Mouse (Mus musculus) CH12.LX (cell line): ENCODE results near the gene Tbc1d19.

Experiments
- CHD2 ChIP-seq: IDR thresholded peaks from 2 replicates; pipeline ENCODE4 v1.6.1; 2011; ENCODE audit warnings: low read length, improper control_type of control experiment
- CTCF ChIP-seq, 2 experiments: IDR thresholded peaks in 1 of 2; conservative IDR thresholded peaks in 1 of 2; 2 replicates each; pipeline ENCODE4 v1.5.1; 2011 to 2012; ENCODE audit warnings: low read depth in 2 of 2, low read length in 2 of 2, improper control_type of control experiment in 1 of 2, inconsistent platforms in 1 of 2, mild to moderate bottlenecking in 1 of 2, moderate library complexity in 1 of 2
- ETS1 ChIP-seq: conservative IDR thresholded peaks from 2 replicates; pipeline ENCODE4 v1.6.1; 2012; ENCODE audit warnings: low read depth, mild to moderate bottlenecking, inconsistent platforms, low read length, improper control_type of control experiment, moderate library complexity
- HCFC1 ChIP-seq: IDR thresholded peaks from 2 replicates; pipeline ENCODE4 v1.6.1; 2012; ENCODE audit warnings: low read depth, mild to moderate bottlenecking, inconsistent platforms, low read length, improper control_type of control experiment
- IRF4 ChIP-seq: IDR thresholded peaks from 2 replicates; pipeline ENCODE4 v1.6.1; 2014; ENCODE audit warnings: low read depth, mild to moderate bottlenecking, inconsistent platforms, low read length, improper control_type of control experiment
- KAT2A ChIP-seq: IDR thresholded peaks from 2 replicates; pipeline ENCODE4 v1.6.1; 2012; ENCODE audit warnings: low read length, improper control_type of control experiment, inconsistent platforms; ENCODE audit not compliant: insufficient replicate concordance
- MYC ChIP-seq: IDR thresholded peaks from 2 replicates; pipeline ENCODE4 v1.6.1; 2011; ENCODE audit warnings: low read depth, mild to moderate bottlenecking, improper control_type of control experiment, low read length
- POLR2A ChIP-seq: IDR thresholded peaks from 2 replicates; pipeline ENCODE4 v1.6.1; 2011; ENCODE audit warnings: low read depth, mild to moderate bottlenecking, improper control_type of control experiment, low read length
- POLR2AphosphoS2 ChIP-seq: IDR thresholded peaks from 2 replicates; pipeline ENCODE4 v1.6.1; 2011; ENCODE audit warnings: low read depth, low read length, improper control_type of control experiment
- SIN3A ChIP-seq: IDR thresholded peaks from 2 replicates; pipeline ENCODE4 v1.6.1; 2012; ENCODE audit warnings: low read length, improper control_type of control experiment, inconsistent platforms
- TCF12 ChIP-seq: IDR thresholded peaks from 2 replicates; pipeline ENCODE4 v1.6.1; 2014; ENCODE audit warnings: low read depth, mild to moderate bottlenecking, inconsistent platforms, low read length, improper control_type of control experiment

- TF ChIP-seq CTCF (conservative IDR thresholded peaks at IDR 0.05 in 1 of 2, IDR thresholded peaks at IDR 0.05 in 1 of 2; ENCODE audit: low read depth in 2 of 2, low read length in 2 of 2): no peak
- TF ChIP-seq TCF12: no peak
- no peak for TF ChIP-seq POLR2AphosphoS2
- TF ChIP-seq IRF4: no peak
- no peak for TF ChIP-seq ETS1
- TF ChIP-seq KAT2A: no peak
- TF ChIP-seq SIN3A: no peak
- no peak for TF ChIP-seq MYC
- TF ChIP-seq CHD2: no peak
- no peak for TF ChIP-seq POLR2A
- no peak for TF ChIP-seq HCFC1
Measured at GRCm38 (mm10) chr5:53922149-53922904, 112.9 kb downstream of the Tbc1d19 start.
